Mouse (Mus musculus): Measurements from ENCODE around the gene Dnajc15. TPM values are rescaled to one million over a fixed set of nuclear protein-coding genes. Genes with fewer than 3 reads are reported as not detected.

Gene Dnajc15
- polyA plus RNA-seq, 1 experiment from 2014 or later = 84.6 TPM

GRCm38 (mm10) chr14:77846206-77846605 is 28.7 kb downstream of the Dnajc15 start:
- no peaks in the 10 kb centered on the region for H3K9me3 ChIP-seq (replicated peaks; ENCODE audit: control insufficient read depth, low read length)
- WGBS = 75% methylated on average over 4 of the region's 4 CpGs
- no peak for ATAC-seq (ENCODE audit: insufficient read depth, low FRiP score)

GRCm38 (mm10) chr14:77845479-77845878 is 29.4 kb downstream of the Dnajc15 start:
- 88% methylated on average over 1 of the region's 1 CpGs for WGBS
- no peaks in the 10 kb centered on the region for H3K9me3 ChIP-seq (replicated peaks; ENCODE audit: control insufficient read depth, low read length)
- no peaks in the 10 kb centered on the region for H3K36me3 ChIP-seq (ENCODE audit: control insufficient read depth, insufficient read depth, low read length)
- H3K4me3 ChIP-seq (replicated peaks; ENCODE audit: low read length) = no peak overlapping the region
- H3K27ac ChIP-seq (ENCODE audit: low read length) = no peak overlapping the region
- H3K27me3 ChIP-seq (ENCODE audit: control insufficient read depth, insufficient read depth, low read length) = no peaks in the 10 kb centered on the region
- no peak overlapping the region for H3K4me2 ChIP-seq (ENCODE audit: low read depth, low read length)
- H3K4me1 ChIP-seq (ENCODE audit: control insufficient read depth, insufficient read depth, low read length) = no peaks in the 10 kb centered on the region
- no peak overlapping the region for H3K9ac ChIP-seq (ENCODE audit: low read length)
- no peak for ATAC-seq (ENCODE audit: insufficient read depth, low FRiP score)

More at GRCm38 (mm10) chr14:77846206-77846605, 28.7 kb downstream of the Dnajc15 start:
- H3K27me3 ChIP-seq (ENCODE audit: control insufficient read depth, insufficient read depth, low read length) = no peaks in the 10 kb centered on the region
- no peaks in the 10 kb centered on the region for H3K4me1 ChIP-seq (ENCODE audit: control insufficient read depth, insufficient read depth, low read length)
- no peak overlapping the region for H3K9ac ChIP-seq (ENCODE audit: low read length)
- H3K27ac ChIP-seq (ENCODE audit: low read length) = no peak overlapping the region
- no peak overlapping the region for H3K4me3 ChIP-seq (replicated peaks; ENCODE audit: low read length)
- H3K36me3 ChIP-seq (ENCODE audit: control insufficient read depth, insufficient read depth, low read length) = no peaks in the 10 kb centered on the region
- no peak overlapping the region for H3K4me2 ChIP-seq (ENCODE audit: low read depth, low read length)

- no peaks in the 10 kb centered on the region for H3K4me1 ChIP-seq (ENCODE audit: control insufficient read depth, insufficient read depth, low read length)
- no peak overlapping the region for H3K4me3 ChIP-seq (replicated peaks; ENCODE audit: low read length)
- no peak overlapping the region for H3K27ac ChIP-seq (ENCODE audit: low read length)
- 78% methylated on average over 6 of the region's 6 CpGs for WGBS
- no peaks in the 10 kb centered on the region for H3K36me3 ChIP-seq (ENCODE audit: control insufficient read depth, insufficient read depth, low read length)
- no peaks in the 10 kb centered on the region for H3K9me3 ChIP-seq (replicated peaks; ENCODE audit: control insufficient read depth, low read length)
- no peaks in the 10 kb centered on the region for H3K27me3 ChIP-seq (ENCODE audit: control insufficient read depth, insufficient read depth, low read length)
- no peak for ATAC-seq (ENCODE audit: insufficient read depth, low FRiP score)
- no peak overlapping the region for H3K9ac ChIP-seq (ENCODE audit: low read length)
- H3K4me2 ChIP-seq (ENCODE audit: low read depth, low read length) = no peak overlapping the region
Measured at GRCm38 (mm10) chr14:77840574-77840973, 34.4 kb downstream of the Dnajc15 start.

GRCm38 (mm10) chr14:77840078-77840477 is 34.8 kb downstream of the Dnajc15 start:
- Histone ChIP-seq H3K9me3 (replicated peaks; ENCODE audit: control insufficient read depth, low read length) (no peaks in the 10 kb centered on the region), H3K4me2 (ENCODE audit: low read depth, low read length) (no peak overlapping the region), H3K36me3 (ENCODE audit: control insufficient read depth, insufficient read depth, low read length) (no peaks in the 10 kb centered on the region), H3K4me1 (ENCODE audit: control insufficient read depth, insufficient read depth, low read length) (no peaks in the 10 kb centered on the region), H3K9ac (ENCODE audit: low read length) (no peak overlapping the region), H3K27ac (ENCODE audit: low read length) (no peak overlapping the region), H3K4me3 (replicated peaks; ENCODE audit: low read length) (no peak overlapping the region), H3K27me3 (ENCODE audit: control insufficient read depth, insufficient read depth, low read length) (no peaks in the 10 kb centered on the region)
- no peak for ATAC-seq (ENCODE audit: insufficient read depth, low FRiP score)
- WGBS = 89% methylated on average over 2 of the region's 2 CpGs

DNA sequence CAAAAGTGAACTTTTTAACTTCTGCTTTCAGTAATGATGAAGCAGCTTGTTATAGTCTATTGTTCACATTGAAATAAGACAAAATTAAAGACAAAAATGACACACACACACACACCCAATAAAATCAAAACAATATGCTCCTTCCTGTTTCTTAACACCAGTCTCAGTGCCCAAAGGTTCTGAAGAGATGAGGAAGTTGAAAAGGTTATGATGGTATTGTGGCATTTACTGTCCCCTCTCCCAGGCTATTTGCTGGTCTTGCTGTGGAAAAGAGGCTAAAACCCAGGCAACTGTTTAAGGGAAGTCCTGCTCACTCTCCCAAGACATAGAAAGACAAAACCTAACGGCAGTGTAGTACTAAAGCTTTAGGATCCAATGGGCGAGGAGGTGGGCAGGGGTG is 38.1 kb downstream of the Dnajc15 start:
- Histone ChIP-seq H3K4me1 (ENCODE audit: control insufficient read depth, insufficient read depth, low read length) (no peaks in the 10 kb centered on the region), H3K27me3 (ENCODE audit: control insufficient read depth, insufficient read depth, low read length) (no peaks in the 10 kb centered on the region), H3K36me3 (ENCODE audit: control insufficient read depth, insufficient read depth, low read length) (no peaks in the 10 kb centered on the region), H3K27ac (ENCODE audit: low read length) (no peak overlapping the region), H3K9me3 (replicated peaks; ENCODE audit: control insufficient read depth, low read length) (no peaks in the 10 kb centered on the region), H3K4me3 (replicated peaks; ENCODE audit: low read length) (no peak overlapping the region), H3K4me2 (ENCODE audit: low read depth, low read length) (no peak overlapping the region), H3K9ac (ENCODE audit: low read length) (no peak overlapping the region)
- ATAC-seq (ENCODE audit: insufficient read depth, low FRiP score) = no peak
- 79% methylated on average over 2 of the region's 2 CpGs for WGBS

GRCm38 (mm10) chr14:77832359-77832758 is 42.6 kb downstream of the Dnajc15 start:
- no peak overlapping the region for H3K4me3 ChIP-seq (replicated peaks; ENCODE audit: low read length)
- H3K9me3 ChIP-seq (replicated peaks; ENCODE audit: control insufficient read depth, low read length) = no peaks in the 10 kb centered on the region
- H3K36me3 ChIP-seq (ENCODE audit: control insufficient read depth, insufficient read depth, low read length) = no peaks in the 10 kb centered on the region
- ATAC-seq (ENCODE audit: insufficient read depth, low FRiP score) = no peak
- H3K4me2 ChIP-seq (ENCODE audit: low read depth, low read length) = no peak overlapping the region
- H3K9ac ChIP-seq (ENCODE audit: low read length) = no peak overlapping the region
- H3K4me1 ChIP-seq (ENCODE audit: control insufficient read depth, insufficient read depth, low read length) = no peaks in the 10 kb centered on the region
- no peak overlapping the region for H3K27ac ChIP-seq (ENCODE audit: low read length)
- H3K27me3 ChIP-seq (ENCODE audit: control insufficient read depth, insufficient read depth, low read length) = no peaks in the 10 kb centered on the region

DNA sequence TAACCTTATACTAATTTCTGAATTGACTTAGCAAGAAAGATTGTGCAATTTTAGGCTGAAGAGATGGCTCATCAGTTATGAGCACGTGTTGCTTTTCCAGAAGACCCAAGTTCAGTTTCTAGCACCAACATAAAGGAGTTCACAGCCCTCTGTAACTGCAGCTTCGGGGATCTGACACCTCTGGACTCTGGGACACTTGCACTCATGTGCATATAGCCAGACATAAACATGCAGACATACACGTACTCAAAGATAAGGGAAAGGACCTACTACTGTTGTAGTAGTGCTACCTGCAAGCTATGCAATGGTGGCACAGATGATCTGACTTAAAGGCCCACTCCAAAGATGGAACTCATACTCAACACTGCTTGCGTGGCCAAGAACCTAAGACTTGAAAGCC is 43.0 kb downstream of the Dnajc15 start:
- Histone ChIP-seq H3K36me3 (ENCODE audit: control insufficient read depth, insufficient read depth, low read length) (no peaks in the 10 kb centered on the region), H3K4me3 (replicated peaks; ENCODE audit: low read length) (no peak overlapping the region), H3K27me3 (ENCODE audit: control insufficient read depth, insufficient read depth, low read length) (no peaks in the 10 kb centered on the region), H3K9ac (ENCODE audit: low read length) (no peak overlapping the region), H3K4me2 (ENCODE audit: low read depth, low read length) (no peak overlapping the region), H3K27ac (ENCODE audit: low read length) (no peak overlapping the region), H3K4me1 (ENCODE audit: control insufficient read depth, insufficient read depth, low read length) (no peaks in the 10 kb centered on the region), H3K9me3 (replicated peaks; ENCODE audit: control insufficient read depth, low read length) (no peaks in the 10 kb centered on the region)
- ATAC-seq (ENCODE audit: insufficient read depth, low FRiP score) = no peak
- WGBS = 81% methylated on average over 4 of the region's 4 CpGs

GRCm38 (mm10) chr14:77829673-77830072 is 45.3 kb downstream of the Dnajc15 start:
- WGBS = 85% methylated on average over 4 of the region's 4 CpGs
- Histone ChIP-seq H3K9me3 (replicated peaks; ENCODE audit: control insufficient read depth, low read length) (no peaks in the 10 kb centered on the region), H3K27me3 (ENCODE audit: control insufficient read depth, insufficient read depth, low read length) (no peaks in the 10 kb centered on the region), H3K9ac (ENCODE audit: low read length) (no peak overlapping the region), H3K27ac (ENCODE audit: low read length) (no peak overlapping the region), H3K4me3 (replicated peaks; ENCODE audit: low read length) (no peak overlapping the region), H3K36me3 (ENCODE audit: control insufficient read depth, insufficient read depth, low read length) (no peaks in the 10 kb centered on the region), H3K4me1 (ENCODE audit: control insufficient read depth, insufficient read depth, low read length) (no peaks in the 10 kb centered on the region), H3K4me2 (ENCODE audit: low read depth, low read length) (no peak overlapping the region)
- no peak for ATAC-seq (ENCODE audit: insufficient read depth, low FRiP score)

- no peaks in the 10 kb centered on the region for H3K27me3 ChIP-seq (ENCODE audit: control insufficient read depth, insufficient read depth, low read length)
- no peak overlapping the region for H3K9ac ChIP-seq (ENCODE audit: low read length)
- no peaks in the 10 kb centered on the region for H3K4me1 ChIP-seq (ENCODE audit: control insufficient read depth, insufficient read depth, low read length)
- H3K27ac ChIP-seq (ENCODE audit: low read length) = no peak overlapping the region
- no peaks in the 10 kb centered on the region for H3K36me3 ChIP-seq (ENCODE audit: control insufficient read depth, insufficient read depth, low read length)
- ATAC-seq (ENCODE audit: insufficient read depth, low FRiP score) = no peak
- no peak overlapping the region for H3K4me2 ChIP-seq (ENCODE audit: low read depth, low read length)
- WGBS = 58% methylated on average over 3 of the region's 3 CpGs
- H3K4me3 ChIP-seq (replicated peaks; ENCODE audit: low read length) = no peak overlapping the region
- H3K9me3 ChIP-seq (replicated peaks; ENCODE audit: control insufficient read depth, low read length) = no peaks in the 10 kb centered on the region
Measured at GRCm38 (mm10) chr14:77825891-77826290, 49.0 kb downstream of the Dnajc15 start.

- Histone ChIP-seq H3K27ac (ENCODE audit: low read length) (no peak overlapping the region), H3K9me3 (replicated peaks; ENCODE audit: control insufficient read depth, low read length) (no peaks in the 10 kb centered on the region), H3K4me2 (ENCODE audit: low read depth, low read length) (no peak overlapping the region), H3K4me1 (ENCODE audit: control insufficient read depth, insufficient read depth, low read length) (no peaks in the 10 kb centered on the region), H3K9ac (ENCODE audit: low read length) (no peak overlapping the region), H3K36me3 (ENCODE audit: control insufficient read depth, insufficient read depth, low read length) (no peaks in the 10 kb centered on the region), H3K27me3 (ENCODE audit: control insufficient read depth, insufficient read depth, low read length) (no peaks in the 10 kb centered on the region), H3K4me3 (replicated peaks; ENCODE audit: low read length) (no peak overlapping the region)
- 89% methylated on average over 6 of the region's 6 CpGs for WGBS
- ATAC-seq (ENCODE audit: insufficient read depth, low FRiP score) = no peak
Measured at GRCm38 (mm10) chr14:77825121-77825520, 49.8 kb downstream of the Dnajc15 start.
